Mouse (Mus musculus): Measurements from ENCODE around the gene Ppy.
A peak's percentile ranks its signal among the peaks of the same experiment; 100 is the strongest.

Gene Ppy

GRCm38 (mm10) chr11:102101219-102101618 lies at the start of gene Ppy:
Gene Ppy, minus strand, starts transcription at chr11:102101319.
- no peak for DNase-seq (ENCODE audit: low read depth, low spot score)

GRCm38 (mm10) chr11:102147213-102147989 lies 46.3 kb upstream of the Ppy start:
- no peak for DNase-seq (ENCODE audit: low read depth, low spot score)

- no peak for DNase-seq (ENCODE audit: low read depth, low spot score)
Measured at GRCm38 (mm10) chr11:102146531-102146930, 45.4 kb upstream of the Ppy start.

GRCm38 (mm10) chr11:102146005-102146404 lies 44.9 kb upstream of the Ppy start:
- no peak for DNase-seq (ENCODE audit: low read depth, low spot score)

- DNase-seq (ENCODE audit: low read depth, low spot score) = no peak
Measured at GRCm38 (mm10) chr11:102145471-102146001, 44.4 kb upstream of the Ppy start, which contains the start of gene Nags. Gene Nags, plus strand, starts transcription at chr11:102145513.

GRCm38 (mm10) chr11:102144957-102145470 lies 43.9 kb upstream of the Ppy start:
- no peak for DNase-seq (ENCODE audit: low read depth, low spot score)

- no peak for DNase-seq (ENCODE audit: low read depth, low spot score)
Measured at GRCm38 (mm10) chr11:102142355-102142754, 41.2 kb upstream of the Ppy start.

GRCm38 (mm10) chr11:102140508-102140907 lies 39.4 kb upstream of the Ppy start:
- peak; percentile 50 for DNase-seq (ENCODE audit: low read depth, low spot score)

- DNase-seq (ENCODE audit: low read depth, low spot score) = peak; percentile 40
Measured at GRCm38 (mm10) chr11:102138447-102138740, 37.3 kb upstream of the Ppy start.

GRCm38 (mm10) chr11:102137625-102138446 lies 36.7 kb upstream of the Ppy start:
- no peak for DNase-seq (ENCODE audit: low read depth, low spot score)

GRCm38 (mm10) chr11:102134516-102134915 lies 33.4 kb upstream of the Ppy start:
- no peak for DNase-seq (ENCODE audit: low read depth, low spot score)

GRCm38 (mm10) chr11:102117386-102117785 lies 16.3 kb upstream of the Ppy start:
- no peak for DNase-seq (ENCODE audit: low read depth, low spot score)

- no peak for DNase-seq (ENCODE audit: low read depth, low spot score)
Measured at GRCm38 (mm10) chr11:102116241-102116640, 15.1 kb upstream of the Ppy start.

- no peak for DNase-seq (ENCODE audit: low read depth, low spot score)
Measured at GRCm38 (mm10) chr11:102111576-102111975, 10.5 kb upstream of the Ppy start.

GRCm38 (mm10) chr11:102107732-102108131 lies 6.6 kb upstream of the Ppy start, which contains the start of gene Pyy:
Gene Pyy, minus strand, starts transcription at chr11:102107832.
- DNase-seq (ENCODE audit: low read depth, low spot score) = no peak

- no peak for DNase-seq (ENCODE audit: low read depth, low spot score)
Measured at GRCm38 (mm10) chr11:102106911-102107310, 5.8 kb upstream of the Ppy start.

- DNase-seq (ENCODE audit: low read depth, low spot score) = no peak
Measured at GRCm38 (mm10) chr11:102102485-102103258, 1.6 kb upstream of the Ppy start.

GRCm38 (mm10) chr11:102096887-102097391 lies 4.2 kb downstream of the Ppy start:
- no peak for DNase-seq (ENCODE audit: low read depth, low spot score)

- DNase-seq (ENCODE audit: low read depth, low spot score) = no peak
Measured at GRCm38 (mm10) chr11:102096446-102096845, 4.7 kb downstream of the Ppy start.

- DNase-seq (ENCODE audit: low read depth, low spot score) = no peak
Measured at GRCm38 (mm10) chr11:102095676-102096075, 5.4 kb downstream of the Ppy start.

GRCm38 (mm10) chr11:102089088-102089808 lies 11.9 kb downstream of the Ppy start:
- DNase-seq (ENCODE audit: low read depth, low spot score) = no peak

Measured in retina, adult 2 months (tissue).